Mouse (Mus musculus): ENCODE measurements around the gene Samsn1. TPM values are rescaled to one million over a fixed set of nuclear protein-coding genes. Genes with fewer than 3 reads are reported as not detected.

The Samsn1 gene
- total RNA-seq, 1 experiment = 0.27 TPM

DNA sequence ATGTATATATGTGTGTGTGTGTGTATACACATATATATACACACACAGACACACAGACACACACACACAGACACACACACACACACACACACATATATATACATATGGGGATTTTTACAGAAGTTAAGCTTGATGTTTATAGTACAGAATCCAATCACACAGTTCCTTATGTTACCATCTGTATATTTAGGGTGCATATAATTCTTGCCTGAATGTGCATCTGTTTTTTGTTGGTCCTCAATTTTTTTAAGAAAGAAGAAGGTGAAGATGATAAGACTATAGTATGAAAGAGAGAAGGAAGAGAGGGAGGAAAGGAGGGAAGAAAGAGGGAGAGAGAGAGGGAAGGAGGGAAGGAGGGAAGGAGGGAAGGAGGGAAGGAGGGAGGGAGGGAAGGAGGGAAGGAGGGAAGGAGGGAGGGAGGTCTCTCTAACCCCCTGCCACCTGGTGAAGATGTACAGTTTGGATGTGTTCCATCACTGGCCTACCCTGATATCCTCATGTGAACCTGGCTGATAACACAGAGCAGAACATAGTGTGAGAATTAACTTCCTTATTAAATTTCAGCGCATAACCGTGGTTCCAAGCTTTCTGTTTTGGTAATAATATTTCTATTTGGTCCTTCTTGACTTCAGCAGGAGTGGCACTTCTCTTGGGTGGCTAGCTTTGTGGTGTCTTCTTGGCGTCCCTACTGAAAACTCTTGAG is 19.1 kb downstream of the Samsn1 start:
- Histone ChIP-seq H3K36me3 (ENCODE audit: control insufficient read depth, insufficient read depth, low read length, poor library complexity, severe bottlenecking) (no peaks in the 10 kb centered on the region), H3K4me3 (ENCODE audit: insufficient read depth in 1 of 2, low read depth in 1 of 2, low read length in 2 of 2, poor library complexity in 1 of 2, severe bottlenecking in 1 of 2) (no peak overlapping the region), H3K27ac (ENCODE audit: insufficient read depth, low read depth, low read length, poor library complexity, severe bottlenecking) (no peak overlapping the region), H3K9me3 (ENCODE audit: control insufficient read depth, insufficient read depth, low read depth, low read length) (no peaks in the 10 kb centered on the region), H3K9ac (ENCODE audit: insufficient read depth, low read depth, low read length, poor library complexity, severe bottlenecking) (no peak overlapping the region), H3K4me1 (ENCODE audit: control insufficient read depth in 2 of 2, insufficient read depth in 2 of 2, low read length in 2 of 2, poor library complexity in 1 of 2) (no peaks in the 10 kb centered on the region)
- in situ Hi-C loops (cut with MboI; ENCODE audit: low sequenced_read_pairs in 2 of 2, unreplicated experiment in 2 of 2) = no loop called here
- no peak for TF ChIP-seq CHD2 (IDR thresholded peaks at IDR 0.05; ENCODE audit: low read depth, low read length)
- TF ChIP-seq MAFK (IDR thresholded peaks at IDR 0.05; ENCODE audit: insufficient read depth, low read depth, low read length) = no peak
- no peak for TF ChIP-seq HCFC1 (IDR thresholded peaks at IDR 0.05; ENCODE audit: borderline replicate concordance, insufficient read depth, low read length)
- TF ChIP-seq ZC3H11A (IDR thresholded peaks at IDR 0.05; ENCODE audit: borderline replicate concordance, low read depth, low read length) = no peak
- no peak for TF ChIP-seq ZNF384 (IDR thresholded peaks at IDR 0.05; ENCODE audit: low read depth, low read length)
- DNase-seq (ENCODE audit: low read depth, low spot score) = no peak

- Histone ChIP-seq H3K36me3 (ENCODE audit: control insufficient read depth, insufficient read depth, low read length, poor library complexity, severe bottlenecking) (no peaks in the 10 kb centered on the region), H3K27ac (ENCODE audit: insufficient read depth, low read depth, low read length, poor library complexity, severe bottlenecking) (no peak overlapping the region), H3K4me3 (ENCODE audit: insufficient read depth in 1 of 2, low read depth in 1 of 2, low read length in 2 of 2, poor library complexity in 1 of 2, severe bottlenecking in 1 of 2) (no peak overlapping the region), H3K9me3 (ENCODE audit: control insufficient read depth, insufficient read depth, low read depth, low read length) (no peaks in the 10 kb centered on the region), H3K9ac (ENCODE audit: insufficient read depth, low read depth, low read length, poor library complexity, severe bottlenecking) (no peak overlapping the region), H3K4me1 (ENCODE audit: control insufficient read depth in 2 of 2, insufficient read depth in 2 of 2, low read length in 2 of 2, poor library complexity in 1 of 2) (no peaks in the 10 kb centered on the region)
- DNase-seq (ENCODE audit: low read depth, low spot score) = no peak
- in situ Hi-C loops (cut with MboI; ENCODE audit: low sequenced_read_pairs in 2 of 2, unreplicated experiment in 2 of 2) = no loop called here
- TF ChIP-seq ZNF384 (IDR thresholded peaks at IDR 0.05; ENCODE audit: low read depth, low read length) = no peak
- no peak for TF ChIP-seq ZC3H11A (IDR thresholded peaks at IDR 0.05; ENCODE audit: borderline replicate concordance, low read depth, low read length)
- no peak for TF ChIP-seq MAFK (IDR thresholded peaks at IDR 0.05; ENCODE audit: insufficient read depth, low read depth, low read length)
- TF ChIP-seq HCFC1 (IDR thresholded peaks at IDR 0.05; ENCODE audit: borderline replicate concordance, insufficient read depth, low read length) = no peak
- TF ChIP-seq CHD2 (IDR thresholded peaks at IDR 0.05; ENCODE audit: low read depth, low read length) = no peak
Observed at GRCm38 (mm10) chr16:76002287-76002686, 19.8 kb downstream of the Samsn1 start.

- in situ Hi-C loops (cut with MboI; ENCODE audit: low sequenced_read_pairs in 2 of 2, unreplicated experiment in 2 of 2) = no loop called here
- no peak for TF ChIP-seq CHD2 (IDR thresholded peaks at IDR 0.05; ENCODE audit: low read depth, low read length)
- no peak for TF ChIP-seq ZNF384 (IDR thresholded peaks at IDR 0.05; ENCODE audit: low read depth, low read length)
- no peak for TF ChIP-seq MAFK (IDR thresholded peaks at IDR 0.05; ENCODE audit: insufficient read depth, low read depth, low read length)
- no peak for TF ChIP-seq ZC3H11A (IDR thresholded peaks at IDR 0.05; ENCODE audit: borderline replicate concordance, low read depth, low read length)
- TF ChIP-seq HCFC1 (IDR thresholded peaks at IDR 0.05; ENCODE audit: borderline replicate concordance, insufficient read depth, low read length) = no peak
- Histone ChIP-seq H3K27ac (ENCODE audit: insufficient read depth, low read depth, low read length, poor library complexity, severe bottlenecking) (no peak overlapping the region), H3K4me3 (ENCODE audit: insufficient read depth in 1 of 2, low read depth in 1 of 2, low read length in 2 of 2, poor library complexity in 1 of 2, severe bottlenecking in 1 of 2) (no peak overlapping the region), H3K9ac (ENCODE audit: insufficient read depth, low read depth, low read length, poor library complexity, severe bottlenecking) (no peak overlapping the region), H3K9me3 (ENCODE audit: control insufficient read depth, insufficient read depth, low read depth, low read length) (no peaks in the 10 kb centered on the region), H3K4me1 (ENCODE audit: control insufficient read depth in 2 of 2, insufficient read depth in 2 of 2, low read length in 2 of 2, poor library complexity in 1 of 2) (no peaks in the 10 kb centered on the region), H3K36me3 (ENCODE audit: control insufficient read depth, insufficient read depth, low read length, poor library complexity, severe bottlenecking) (no peaks in the 10 kb centered on the region)
- DNase-seq (ENCODE audit: low read depth, low spot score) = no peak
Observed at GRCm38 (mm10) chr16:76001788-76002187, 20.3 kb downstream of the Samsn1 start.

DNA sequence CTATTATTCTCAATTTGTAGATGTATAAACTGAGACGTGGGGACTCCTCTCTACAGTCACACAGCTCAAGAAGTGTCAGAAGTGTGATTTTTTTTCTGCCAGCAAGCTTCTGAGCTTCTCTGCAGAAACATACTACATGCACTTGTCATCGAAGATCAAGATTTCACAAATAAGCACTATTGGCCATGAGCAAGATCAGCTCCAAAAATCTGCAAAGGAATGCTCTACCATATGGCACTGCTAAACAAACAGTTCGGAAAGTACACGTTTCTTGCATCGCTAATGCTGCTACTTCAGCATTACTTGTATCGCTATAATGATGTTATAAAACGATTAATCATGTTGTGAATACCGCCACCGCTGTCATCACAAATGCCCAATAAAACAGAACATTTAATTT is 22.0 kb downstream of the Samsn1 start:
- DNase-seq (ENCODE audit: low read depth, low spot score) = no peak
- no peaks in the 10 kb centered on the region for H3K4me1 ChIP-seq (ENCODE audit: control insufficient read depth in 2 of 2, insufficient read depth in 2 of 2, low read length in 2 of 2, poor library complexity in 1 of 2)
- no peak overlapping the region for H3K9ac ChIP-seq (ENCODE audit: insufficient read depth, low read depth, low read length, poor library complexity, severe bottlenecking)
- H3K36me3 ChIP-seq (ENCODE audit: control insufficient read depth, insufficient read depth, low read length, poor library complexity, severe bottlenecking) = no peaks in the 10 kb centered on the region
- H3K9me3 ChIP-seq (ENCODE audit: control insufficient read depth, insufficient read depth, low read depth, low read length) = no peaks in the 10 kb centered on the region
- H3K27ac ChIP-seq (ENCODE audit: insufficient read depth, low read depth, low read length, poor library complexity, severe bottlenecking) = no peak overlapping the region
- TF ChIP-seq ZNF384 (IDR thresholded peaks at IDR 0.05; ENCODE audit: low read depth, low read length) (no peak), MAFK (IDR thresholded peaks at IDR 0.05; ENCODE audit: insufficient read depth, low read depth, low read length) (no peak), ZC3H11A (IDR thresholded peaks at IDR 0.05; ENCODE audit: borderline replicate concordance, low read depth, low read length) (no peak), HCFC1 (IDR thresholded peaks at IDR 0.05; ENCODE audit: borderline replicate concordance, insufficient read depth, low read length) (no peak), CHD2 (IDR thresholded peaks at IDR 0.05; ENCODE audit: low read depth, low read length) (no peak)
- in situ Hi-C loops (cut with MboI; ENCODE audit: low sequenced_read_pairs in 2 of 2, unreplicated experiment in 2 of 2) = no loop called here
- H3K4me3 ChIP-seq (ENCODE audit: insufficient read depth in 1 of 2, low read depth in 1 of 2, low read length in 2 of 2, poor library complexity in 1 of 2, severe bottlenecking in 1 of 2) = no peak overlapping the region

Data from ES-E14 (cell line).